Mouse (Mus musculus) right cerebral cortex, postnatal 14 days (tissue): ENCODE data around the gene Olfr115.

ENCODE experiments used
- DNase-seq: peaks from one replicate; pipeline ENCODE4 v3.0.0; 2022

Gene Olfr115

DNA sequence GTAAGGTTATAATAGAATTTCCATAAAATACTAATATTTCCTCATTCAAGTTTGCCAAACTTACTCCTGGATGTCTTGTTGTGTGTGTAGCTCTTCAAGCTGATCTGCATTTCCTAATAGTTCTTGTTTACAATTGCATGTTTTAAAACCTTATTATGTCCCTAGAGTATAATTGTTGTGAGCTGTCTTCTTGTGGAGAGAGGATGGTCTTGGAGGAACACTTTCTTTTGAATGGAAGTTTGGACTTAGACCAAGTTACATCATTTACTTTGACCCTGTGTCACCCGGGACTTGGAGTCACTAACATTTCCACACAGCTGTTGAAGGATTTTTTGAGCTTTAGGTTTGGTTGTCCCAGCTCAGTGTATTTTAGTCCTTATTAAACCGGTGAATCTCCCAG is at the start of gene Olfr115, which contains the start of gene Olfr116:
Gene Olfr115 (minus strand): TSS at position 101 of the 400 bp plus-strand sequence.
Gene Olfr116 (minus strand): TSS at position 191 of the 400 bp plus-strand sequence.
- DNase-seq = no peak

DNA sequence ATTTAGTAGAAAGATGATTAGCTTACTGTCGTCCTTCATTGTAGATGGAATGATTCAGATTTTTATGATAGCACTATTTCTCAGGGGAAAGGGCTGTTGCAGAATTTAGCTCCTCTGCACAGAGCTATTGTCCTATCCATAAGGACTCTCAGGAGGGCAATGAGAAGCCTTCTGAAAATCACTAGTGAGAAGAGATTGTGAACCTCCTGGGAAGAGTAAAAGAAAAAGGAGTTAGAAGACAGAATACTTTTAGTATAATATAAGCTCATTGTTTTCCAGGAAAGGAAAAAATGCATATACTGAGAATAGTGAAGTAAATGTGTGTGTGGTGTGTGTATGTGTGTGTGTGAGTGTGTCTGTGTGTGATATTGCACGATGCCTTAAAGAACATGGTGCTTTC is 39.8 kb upstream of the Olfr115 start, which contains the start of gene Olfr118:
Gene Olfr118 (plus strand): TSS at position 301 of the 400 bp plus-strand sequence.
- no peak for DNase-seq

DNA sequence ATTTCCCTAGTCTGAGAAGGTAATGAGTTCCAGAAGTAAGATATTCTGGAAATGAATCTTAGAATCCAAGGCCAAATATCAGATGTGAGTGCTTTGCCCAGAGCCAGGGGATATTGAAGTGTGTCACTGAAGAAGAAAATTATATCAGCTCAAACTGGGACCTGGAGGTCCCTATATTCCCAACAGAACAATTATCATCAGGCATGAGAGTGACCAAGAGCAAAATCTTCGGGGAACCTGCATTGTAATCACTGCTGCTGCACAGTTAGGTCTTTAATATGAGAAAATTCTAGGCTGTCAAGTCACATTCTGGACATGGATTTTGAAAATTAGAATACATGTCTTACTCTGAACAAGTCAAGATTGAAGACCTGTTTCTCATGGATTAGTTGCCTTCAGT is 36.8 kb upstream of the Olfr115 start, which contains the start of gene Olfr117:
Gene Olfr117 (minus strand): TSS at position 101 of the 400 bp plus-strand sequence.
- no peak for DNase-seq

DNA sequence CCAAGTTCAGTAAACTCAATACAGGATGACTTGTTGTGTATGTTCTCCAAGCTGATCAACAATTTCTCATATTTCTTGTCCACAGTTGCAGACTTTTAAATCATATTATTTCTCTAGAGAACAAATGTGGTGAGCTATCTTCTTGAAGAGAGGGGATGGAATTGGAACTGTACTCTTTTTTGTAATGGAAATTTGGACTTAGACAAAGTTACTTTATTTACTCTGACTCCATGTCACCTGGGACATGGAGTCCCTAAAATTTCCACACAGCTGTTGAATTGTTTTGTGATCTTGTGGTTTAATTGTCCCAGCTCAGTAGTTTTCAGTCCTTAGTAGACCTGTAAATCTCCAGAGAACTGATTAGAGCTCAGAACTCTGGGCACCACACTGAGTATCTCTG is 34.3 kb downstream of the Olfr115 start, which contains the start of gene Olfr114:
Gene Olfr114 (minus strand): TSS at position 101 of the 400 bp plus-strand sequence.
- DNase-seq = no peak

DNA sequence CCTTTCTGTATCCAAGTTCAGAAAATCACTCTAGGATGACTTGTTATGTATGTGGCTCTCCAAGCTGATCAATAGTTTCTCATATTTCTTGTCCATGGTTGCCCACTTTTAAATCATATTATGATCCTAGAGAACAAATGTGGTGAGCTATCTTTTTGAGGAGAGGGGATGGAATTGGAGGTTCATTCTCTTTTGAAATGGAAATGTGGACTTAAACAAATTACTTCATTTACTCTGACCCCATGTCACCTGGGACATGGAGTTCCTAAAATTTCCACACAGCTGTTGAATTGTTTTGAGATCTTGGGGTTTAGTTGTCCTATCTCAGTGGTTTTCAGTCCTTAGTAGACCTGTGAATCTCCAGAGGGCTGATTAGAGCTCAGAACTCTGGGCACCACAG is 49.3 kb downstream of the Olfr115 start, which contains the start of gene Olfr113:
Gene Olfr113 (minus strand): TSS at position 101 of the 400 bp plus-strand sequence.
- DNase-seq = no peak

DNA sequence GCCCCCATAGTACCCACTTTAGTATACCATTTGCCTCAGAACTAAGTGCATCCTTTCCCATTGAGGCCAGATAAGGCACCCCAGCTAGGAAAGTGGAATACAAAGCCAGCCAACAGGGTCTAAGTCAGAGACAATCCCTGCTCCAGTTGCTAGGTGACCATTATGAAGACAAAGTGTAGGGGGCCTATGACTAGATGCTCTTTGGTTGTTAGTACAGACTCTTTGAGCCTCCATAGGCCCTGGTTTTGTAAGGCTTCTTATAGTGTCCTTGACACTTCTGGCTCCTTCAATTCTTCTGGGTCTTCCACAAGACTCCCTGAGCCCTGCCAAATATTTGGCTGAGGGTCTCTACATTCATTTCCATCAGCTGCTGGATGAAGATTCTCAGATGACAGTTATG is 57.6 kb downstream of the Olfr115 start, which contains the start of gene Olfr112:
Gene Olfr112 (minus strand): TSS at position 101 of the 400 bp plus-strand sequence.
- no peak for DNase-seq
